Mouse (Mus musculus): ENCODE data around the gene Map3k21. TPM values are rescaled to one million over a fixed set of nuclear protein-coding genes. Genes with fewer than 3 reads are reported as not detected.

The Map3k21 gene
- total and polyA plus RNA-seq, 3 experiments: not detected

GRCm38 (mm10) chr8:125950007-125950940, 40.0 kb downstream of the Map3k21 start:
- H3K4me2 ChIP-seq (ENCODE audit: insufficient read depth, low read depth, poor library complexity, severe bottlenecking): peak overlapping the region; percentile 13; the same call in 1 of the 2 replicates
- H3K27me3 ChIP-seq (replicated peaks): peaks cover 76% of the 10 kb centered on the region
- H3K9me3 ChIP-seq (replicated peaks; ENCODE audit: low read length): peaks cover 2% of the 10 kb centered on the region
- dilution Hi-C loops (cut with MboI; ENCODE audit: extremely low pct_ligation_motif_present, extremely low pct_unique_long_range_greater_than_20kb, low sequenced_read_pairs): no loop called here
- peaks cover 2 to 3% of the 10 kb centered on the region in 2 experiments; a peak in 2 of 4 replicates for H3K4me1 ChIP-seq (ENCODE audit: control insufficient read depth in 1 of 2, insufficient read depth in 2 of 2)
- in situ Hi-C loops (cut with MboI; ENCODE audit: low pct_ligation_motif_present, low pct_unique_long_range_greater_than_20kb, low sequenced_read_pairs): loop anchor here (10.0 to 25.0 kb wide), 3 partner anchors 125 to 537 kb away; partner anchors contain the start of gene Tarbp1
- no peak overlapping the region for H3K9ac ChIP-seq (ENCODE audit: insufficient read depth, low read depth)
- H3K4me3 ChIP-seq (replicated peaks in 1 of 3; ENCODE audit: low read depth in 2 of 3, low read length in 2 of 3, poor library complexity in 1 of 3): no peak overlapping the region
- H3K79me2 ChIP-seq (replicated peaks; ENCODE audit: control insufficient read depth, extremely low read depth, insufficient read depth, poor library complexity, severe bottlenecking): no peaks in the 10 kb centered on the region
- no peaks in the 10 kb centered on the region for H3K36me3 ChIP-seq (replicated peaks in 1 of 2; ENCODE audit: control insufficient read depth in 1 of 2, insufficient read depth in 1 of 2, low read length in 1 of 2)
- H3K27ac ChIP-seq (ENCODE audit: insufficient read depth, low read depth): no peak overlapping the region
- DNase-seq (ENCODE audit: extremely low read depth): peak; percentile 95
- TF ChIP-seq JUND (conservative IDR thresholded peaks at IDR 0.05; ENCODE audit: low read depth, low read length) (peak; percentile 38; the same call in 1 of the 2 replicates), CHD2 (IDR thresholded peaks at IDR 0.05; ENCODE audit: low read length) (no peak), POLR2A (IDR thresholded peaks at IDR 0.05; ENCODE audit: low read depth, low read length) (no peak), ZC3H11A (IDR thresholded peaks at IDR 0.05; ENCODE audit: low read depth, low read length) (no peak), MAFK (IDR thresholded peaks at IDR 0.05; ENCODE audit: insufficient replicate concordance, low read length) (0 out of 2 replicates have a peak, but pooled peaks have one; percentile 13), NELFE (IDR thresholded peaks at IDR 0.05; ENCODE audit: low read depth, low read length) (peak; percentile 74; the same call in 1 of the 2 replicates), TCF12 (IDR thresholded peaks at IDR 0.05; ENCODE audit: low read depth, low read length) (0 out of 2 replicates have a peak, but pooled peaks have one; percentile 33), MEF2A (IDR thresholded peaks at IDR 0.05; ENCODE audit: borderline replicate concordance, low read depth, low read length) (peak; percentile 61; the same call in 1 of the 2 replicates), SMC3 (IDR thresholded peaks at IDR 0.05; ENCODE audit: low read depth, low read length) (peak; percentile 76), PAX5 (IDR thresholded peaks at IDR 0.05; ENCODE audit: low read length) (no peak), USF2 (conservative IDR thresholded peaks at IDR 0.05; ENCODE audit: low read depth, low read length) (peak; percentile 48), RAD21 (IDR thresholded peaks at IDR 0.05; ENCODE audit: low read depth, low read length) (peak; percentile 83), ELF1 (IDR thresholded peaks at IDR 0.05; ENCODE audit: low read depth, low read length) (no peak), USF1 (IDR thresholded peaks at IDR 0.05; ENCODE audit: low read depth, low read length) (peak; percentile 33), IRF4 (IDR thresholded peaks at IDR 0.05; ENCODE audit: low read depth, low read length) (peak; percentile 51; the same call in 1 of the 2 replicates), MAZ (IDR thresholded peaks at IDR 0.05; ENCODE audit: low read depth, low read length) (no peak), EP300 (IDR thresholded peaks at IDR 0.05; ENCODE audit: low read length) (no peak), ZMIZ1 (IDR thresholded peaks at IDR 0.05; ENCODE audit: low read depth, low read length) (no peak), MYC (IDR thresholded peaks at IDR 0.05; ENCODE audit: low read depth, low read length) (peak; percentile 88), ZNF384 (IDR thresholded peaks at IDR 0.05; ENCODE audit: low read depth, low read length) (no peak), MAX (IDR thresholded peaks at IDR 0.05; ENCODE audit: low read length) (peak; percentile 95), GABPA (IDR thresholded peaks at IDR 0.05; ENCODE audit: insufficient replicate concordance, low read depth, low read length) (no peak), BHLHE40 (IDR thresholded peaks at IDR 0.05; ENCODE audit: low read depth, low read length) (peak; percentile 97), MXI1 (IDR thresholded peaks at IDR 0.05; ENCODE audit: low read depth, low read length) (0 out of 2 replicates have a peak, but pooled peaks have one; percentile 29), POLR2AphosphoS2 (IDR thresholded peaks at IDR 0.05; ENCODE audit: low read depth, low read length) (no peak), CTCF (conservative IDR thresholded peaks at IDR 0.05 in 1 of 2, IDR thresholded peaks at IDR 0.05 in 1 of 2; ENCODE audit: low read depth in 2 of 2, low read length in 2 of 2) (peak; percentile 98 to 99), NRF1 (IDR thresholded peaks at IDR 0.05; ENCODE audit: low read depth, low read length) (no peak; the same call in 1 of the 2 replicates), SIN3A (IDR thresholded peaks at IDR 0.05; ENCODE audit: low read length) (peak; percentile 73), CHD1 (IDR thresholded peaks at IDR 0.05; ENCODE audit: low read depth, low read length) (no peak)
